Mouse (Mus musculus) ES-E14 (cell line): ENCODE results near the gene Efemp2.

Source experiments
- CHD2 ChIP-seq: IDR thresholded peaks from 2 replicates; pipeline ENCODE4 v1.6.1; 2014; ENCODE audit warnings: mild to moderate bottlenecking, low read depth, low read length, inconsistent platforms
- HCFC1 ChIP-seq: IDR thresholded peaks from 2 replicates; pipeline ENCODE4 v1.6.1; 2012; ENCODE audit warnings: low read length, inconsistent platforms, borderline replicate concordance; ENCODE audit not compliant: insufficient read depth
- ZNF384 ChIP-seq: IDR thresholded peaks from 2 replicates; pipeline ENCODE4 v1.6.1; 2012; ENCODE audit warnings: low read depth, low read length, inconsistent platforms

DNA sequence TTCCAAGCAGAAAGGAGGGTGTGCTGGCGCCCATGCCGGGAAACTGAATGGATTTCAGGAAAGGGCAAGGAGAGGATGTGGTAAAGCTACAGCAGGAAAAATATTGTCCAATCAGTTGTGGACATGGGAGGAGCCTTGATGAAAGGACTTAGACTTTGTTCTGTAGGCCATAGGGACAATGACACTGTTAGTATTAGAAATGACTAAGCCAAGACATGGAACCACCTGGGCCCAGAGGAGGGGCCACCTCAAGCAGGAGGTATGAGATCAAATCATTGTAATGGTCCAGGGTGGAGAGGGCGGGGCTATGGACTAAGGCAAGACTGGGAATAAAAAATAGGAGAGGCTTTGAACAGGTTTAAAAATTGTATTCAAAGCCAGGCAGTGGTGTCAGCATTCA lies 45.0 kb downstream of the Efemp2 start:
- TF ChIP-seq HCFC1 (no peak), CHD2 (no peak), ZNF384 (no peak)
